Mouse (Mus musculus): ENCODE data around the gene Gm9803.
A peak's percentile ranks its signal among the peaks of the same experiment; 100 is the strongest.

The Gm9803 gene

DNA sequence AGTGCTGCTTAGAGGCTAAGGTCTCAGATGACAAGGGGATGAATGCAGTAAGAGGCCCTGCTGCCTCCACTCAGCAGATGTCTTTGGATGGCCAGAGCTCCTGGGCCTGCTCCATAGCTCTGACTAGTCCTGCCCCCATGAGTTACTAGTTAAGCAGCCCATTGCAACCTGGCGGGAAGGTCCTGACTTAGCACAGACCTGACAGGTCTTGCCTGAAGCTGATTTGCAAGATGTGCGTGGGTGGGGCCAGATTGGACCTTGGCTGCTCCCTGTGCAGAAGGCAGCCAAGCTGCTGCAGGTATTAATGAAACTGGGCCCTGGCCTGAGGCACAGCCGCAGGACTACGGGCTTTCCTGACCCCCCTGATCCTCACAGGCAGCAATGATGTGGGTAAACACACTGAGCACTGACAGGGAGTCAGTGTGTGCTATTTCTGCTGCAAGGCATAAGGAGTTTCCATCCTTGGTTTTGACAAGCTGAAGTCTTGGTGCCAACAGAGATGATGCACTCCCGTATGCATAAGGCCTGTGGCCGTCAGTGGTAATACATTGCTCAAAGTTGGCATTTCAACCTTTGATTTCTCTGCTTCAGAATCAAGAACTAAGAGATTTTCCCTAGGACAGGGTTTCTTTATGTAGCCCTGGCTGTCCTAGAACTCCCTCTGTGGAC, 6.8 kb upstream of the Gm9803 start:
- DNase-seq, result no peak

- no peak for DNase-seq
These were observed 6.0 kb upstream of the Gm9803 start for GRCm38 (mm10) chr10:43517836-43518235.

- DNase-seq, result no peak
These were observed 5.5 kb upstream of the Gm9803 start for GRCm38 (mm10) chr10:43518368-43518767.

DNA sequence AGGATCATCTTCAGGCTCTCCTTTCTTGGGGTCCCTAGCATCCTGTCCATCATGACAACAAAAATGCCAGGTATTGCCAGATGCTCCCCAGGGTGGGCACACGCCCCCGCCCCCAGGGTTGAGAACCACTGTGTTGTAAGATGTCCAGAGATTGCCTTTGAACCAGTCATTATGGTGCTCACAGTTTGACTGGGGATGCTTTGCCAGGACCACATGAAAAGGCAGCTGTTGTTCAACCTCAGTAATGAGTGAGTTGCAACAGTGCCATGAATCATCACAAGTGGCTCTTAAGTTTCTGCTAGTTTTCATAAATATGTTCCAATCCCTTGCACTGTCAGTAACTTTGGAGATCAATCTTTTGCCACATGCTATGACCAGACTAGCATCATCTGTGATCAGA, 3.9 kb upstream of the Gm9803 start:
- DNase-seq, result no peak

GRCm38 (mm10) chr10:43527283-43528269, 3.7 kb downstream of the Gm9803 start:
- peak; percentile 61 for DNase-seq

- DNase-seq, result no peak
These were observed 10.5 kb downstream of the Gm9803 start for GRCm38 (mm10) chr10:43534382-43534781.

DNA sequence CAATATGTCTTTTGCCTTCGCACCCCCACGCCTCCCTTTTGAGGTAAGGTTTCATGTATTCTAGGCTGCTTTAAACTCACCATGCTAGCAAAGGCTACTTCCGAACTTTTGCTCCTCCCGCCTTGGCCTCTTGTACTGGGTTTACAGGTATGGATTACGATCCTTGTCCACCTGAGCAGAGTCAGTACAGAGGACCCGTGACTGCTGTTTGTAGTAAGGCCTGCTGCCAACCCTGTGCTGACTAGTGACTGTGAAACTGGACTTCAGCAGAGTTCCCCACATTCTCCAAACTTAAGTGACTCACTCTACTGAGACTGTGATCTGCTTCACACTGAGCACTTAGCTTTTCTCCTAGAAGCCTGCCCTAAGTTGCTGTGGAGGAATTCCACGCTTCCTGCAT, 13.8 kb downstream of the Gm9803 start:
- no peak for DNase-seq

DNA sequence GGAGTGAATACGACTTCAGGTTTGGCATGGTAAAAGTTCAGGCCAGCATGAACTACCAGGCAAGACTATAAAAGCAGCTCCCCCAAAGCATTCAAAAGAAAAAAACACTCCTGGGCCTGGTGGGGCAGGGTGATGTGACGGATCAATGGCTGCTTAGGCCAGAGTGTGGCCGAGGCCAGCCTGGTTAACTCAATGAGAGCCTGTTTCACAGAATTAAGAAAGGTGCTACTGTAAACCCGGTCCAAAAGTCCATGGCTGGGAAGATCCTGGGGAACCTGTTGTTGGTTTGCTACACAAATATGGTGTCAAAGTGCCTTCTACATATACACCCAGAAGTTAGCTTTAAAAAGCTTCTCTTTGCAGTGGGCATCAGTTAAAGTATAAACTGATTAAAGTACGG, 14.9 kb downstream of the Gm9803 start:
- no peak for DNase-seq

DNA sequence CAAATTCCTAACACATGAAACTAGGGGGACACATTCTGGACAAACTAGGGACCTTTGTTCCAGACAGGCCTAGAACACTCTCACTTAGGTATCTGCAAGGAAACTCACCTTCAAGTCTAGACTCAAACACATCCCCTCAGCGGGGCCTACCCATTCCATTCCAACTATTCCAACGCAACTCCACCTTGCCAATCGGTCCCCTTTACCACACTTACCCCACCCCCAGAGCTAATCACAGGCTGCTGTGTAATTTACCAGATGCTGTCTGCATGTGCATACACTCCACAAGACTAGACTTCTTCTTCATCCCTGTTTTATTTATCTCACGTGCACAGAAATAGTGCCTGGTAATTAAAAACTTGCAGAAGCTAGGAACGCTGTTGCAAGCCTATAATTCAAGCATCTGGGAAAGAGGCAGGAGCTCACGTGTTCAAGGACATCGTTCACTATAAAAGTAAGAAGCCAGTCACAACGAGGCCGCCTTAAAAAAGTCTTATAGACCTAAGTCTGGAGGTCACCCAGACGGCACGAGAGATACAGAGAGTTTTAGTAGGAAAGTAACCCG, 15.9 kb downstream of the Gm9803 start:
- DNase-seq, result peak; percentile 25

- DNase-seq, result peak; percentile 96
These were observed 16.7 kb downstream of the Gm9803 start, which contains the start of gene 1700021F05Rik for GRCm38 (mm10) chr10:43540442-43541152. TSS of gene 1700021F05Rik (minus strand) at chr10:43540994.

DNA sequence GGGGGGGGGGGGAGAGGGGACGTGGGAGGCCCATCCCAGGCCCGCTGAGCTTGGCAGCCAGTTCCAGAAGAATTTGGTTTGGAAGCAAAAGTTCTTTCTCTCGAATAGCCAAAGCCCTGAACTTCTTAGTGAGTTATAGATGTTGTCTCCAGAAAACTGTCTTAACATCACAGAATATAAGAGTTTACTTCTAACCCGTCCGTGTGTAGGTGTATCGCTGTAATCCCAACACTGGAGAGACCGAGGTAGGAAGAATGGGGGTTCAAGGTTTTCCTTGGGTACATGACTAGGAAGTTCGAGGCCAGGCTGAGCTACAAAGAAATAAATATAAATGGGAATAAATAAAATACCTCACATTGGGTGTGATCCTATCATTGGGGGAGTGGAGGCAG, 17.3 kb downstream of the Gm9803 start:
- DNase-seq, result no peak

DNA sequence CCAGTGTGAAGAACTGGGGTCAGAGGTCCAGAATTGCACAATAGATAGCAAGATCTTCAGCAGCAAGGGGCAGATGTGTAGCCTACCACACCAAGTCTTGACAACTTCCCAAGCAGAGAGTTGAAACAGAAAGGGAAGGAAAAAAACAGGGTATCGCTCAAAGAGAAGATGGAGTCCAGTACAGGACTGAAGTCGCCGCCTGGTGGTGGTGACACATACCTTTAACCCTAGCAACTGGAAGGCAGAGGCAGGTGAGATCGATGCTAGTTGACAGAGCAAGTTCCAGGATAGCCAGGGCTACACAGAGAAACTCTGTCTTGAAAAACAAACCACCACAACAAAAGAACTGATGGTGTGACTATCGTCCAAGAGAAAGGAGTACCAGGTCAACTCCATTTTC, 25.5 kb downstream of the Gm9803 start:
- peak; percentile 26 for DNase-seq

- no peak for DNase-seq
These were observed 27.0 kb downstream of the Gm9803 start for GRCm38 (mm10) chr10:43550923-43551322.

DNA sequence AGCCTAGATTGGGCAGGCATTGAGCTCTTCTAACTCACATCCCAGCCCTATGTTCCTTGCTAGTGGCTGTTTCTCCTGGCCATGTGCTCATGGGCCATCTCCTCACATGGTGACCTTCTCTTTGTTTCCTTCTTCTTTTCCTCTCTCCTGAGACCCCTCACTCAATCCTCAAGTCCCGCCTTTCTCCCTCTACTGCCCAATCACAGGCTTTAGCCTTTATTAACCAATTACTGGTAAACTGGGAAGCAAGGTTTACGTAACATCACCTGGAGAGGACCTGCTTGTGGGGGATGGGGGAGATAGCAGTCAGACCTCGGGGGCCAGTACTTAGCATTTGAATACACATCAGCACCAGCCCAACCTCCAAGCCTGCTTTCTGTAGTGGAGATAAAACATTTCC, 27.5 kb downstream of the Gm9803 start:
- DNase-seq, result no peak

GRCm38 (mm10) chr10:43557630-43558165, 33.8 kb downstream of the Gm9803 start:
- DNase-seq, result no peak

DNA sequence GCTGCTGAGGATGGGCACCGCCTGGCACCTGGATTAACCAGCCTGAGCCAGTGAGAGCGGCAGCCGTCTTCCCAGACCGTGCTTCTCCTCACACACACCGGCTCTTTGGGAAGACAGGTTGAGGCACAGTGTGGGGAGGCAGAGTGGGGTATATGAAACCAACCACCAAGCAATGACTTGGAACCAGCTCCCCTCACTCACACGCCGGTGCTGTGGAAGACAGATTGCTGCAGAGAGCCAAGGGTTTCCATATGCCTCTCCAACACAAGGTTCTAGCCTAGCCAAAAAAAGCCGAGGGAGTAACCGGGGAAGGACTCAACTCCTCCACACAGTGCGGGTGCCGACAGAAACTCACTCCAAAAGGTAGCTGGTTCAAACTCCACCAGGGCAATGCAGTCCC, 35.4 kb downstream of the Gm9803 start:
- DNase-seq, result no peak

DNA sequence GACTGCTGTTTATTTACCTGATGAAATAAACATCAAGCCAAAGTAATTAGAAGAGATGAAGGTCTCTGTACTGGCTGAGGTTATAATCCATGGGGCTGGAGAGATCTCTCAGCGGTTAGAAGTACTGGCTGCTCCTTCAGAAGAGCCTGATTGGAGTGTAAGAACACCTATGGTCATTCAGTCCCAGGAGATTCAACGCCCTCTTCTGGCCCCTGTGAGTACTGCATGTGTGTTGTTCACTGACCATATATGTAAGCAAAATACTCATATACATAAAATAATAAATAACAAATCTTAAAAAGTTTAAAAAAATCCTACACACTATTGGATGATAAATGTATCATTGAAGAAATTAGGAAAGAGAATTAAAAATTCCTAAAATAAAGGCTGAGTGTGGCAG, 36.9 kb downstream of the Gm9803 start:
- no peak for DNase-seq

DNA sequence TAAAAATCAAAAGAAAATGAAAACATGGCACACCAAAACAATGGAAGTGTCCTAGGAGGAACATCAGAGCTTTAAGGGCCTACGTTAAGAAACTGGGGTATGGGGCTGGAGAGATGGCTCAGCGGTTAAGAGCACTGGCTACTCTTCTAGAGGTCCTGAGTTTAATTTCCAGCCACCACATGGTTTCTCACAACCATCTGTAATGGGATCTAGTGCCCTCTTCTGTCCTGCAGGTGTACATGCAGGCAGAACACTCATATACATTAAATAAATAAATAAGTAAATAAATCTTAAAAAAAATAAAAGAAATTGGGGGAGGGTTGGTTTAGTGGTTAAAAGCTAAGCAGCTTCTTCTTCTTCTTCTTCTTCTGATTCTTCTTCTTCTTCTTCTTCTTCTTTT, 37.4 kb downstream of the Gm9803 start:
- no peak for DNase-seq

Measured in embryo, embryonic 11 days (tissue).